Mouse (Mus musculus) forebrain, embryonic 13.5 days (tissue): ENCODE results near the gene Ifi214. TPM values are rescaled to one million over a fixed set of nuclear protein-coding genes. Genes with fewer than 3 reads are reported as not detected.
"Not testable (repeated sequence)": the region's sequence is repeated elsewhere in the genome, so short reads cannot be mapped to it uniquely, and the experiment has no call there.

Source experiments
- ATAC-seq: fragments of 200-750 bp; cut with Nextera tagmentation; 2 replicates; pipeline ENCODE4 v1.8.0; 2017
- H3K27ac ChIP-seq: fragments of 300-500 bp; sonication (generic); 2 replicates; pipeline ENCODE4 v1.5.1; 2015; ENCODE audit warnings: inconsistent platforms, mild to moderate bottlenecking, moderate library complexity
- H3K27me3 ChIP-seq: fragments of 300-500 bp; sonication (generic); 2 replicates; pipeline ENCODE4 v1.6.1; 2015; ENCODE audit warnings: mild to moderate bottlenecking, inconsistent platforms
- H3K36me3 ChIP-seq: fragments of 300-500 bp; sonication (generic); 2 replicates; pipeline ENCODE4 v1.6.1; 2015; ENCODE audit warnings: mild to moderate bottlenecking, inconsistent platforms; ENCODE audit not compliant: poor library complexity, severe bottlenecking
- H3K4me1 ChIP-seq: fragments of 300-500 bp; sonication (generic); 2 replicates; pipeline ENCODE4 v1.6.1; 2015; ENCODE audit warnings: inconsistent platforms
- H3K4me2 ChIP-seq: fragments of 300-500 bp; sonication (generic); 2 replicates; pipeline ENCODE4 v1.6.1; 2015; ENCODE audit warnings: inconsistent platforms, mild to moderate bottlenecking, moderate library complexity
- H3K4me3 ChIP-seq: fragments of 300-500 bp; sonication (generic); 2 replicates; pipeline ENCODE4 v1.5.1; 2015; ENCODE audit warnings: mild to moderate bottlenecking, inconsistent platforms
- H3K9ac ChIP-seq: fragments of 300-500 bp; sonication (generic); 2 replicates; pipeline ENCODE4 v1.6.1; 2015; ENCODE audit warnings: mild to moderate bottlenecking, inconsistent platforms
- H3K9me3 ChIP-seq: fragments of 300-500 bp; sonication (generic); replicated peaks from 2 replicates; pipeline ENCODE4 v1.6.1; 2016; ENCODE audit warnings: inconsistent platforms
- WGBS: fragments of 180-500 bp; shearing (Covaris S2); methylation state at CpG from one replicate; pipeline ENCODE4 v1.1.7; 2015; 5-methylcytosine and 5-hydroxymethylcytosine counted together
- polyA plus RNA-seq: library from polyadenylated mRNA; unstranded; fragments of >200 nt; fragmentation: Nextera tagmentation; extraction: Ambion mirVana; gene quantifications from 2 replicates; pipeline ENCODE4 v1.2.1, GENCODE M21; 2015

Gene Ifi214
- not detected in 2 replicates for polyA plus RNA-seq

DNA sequence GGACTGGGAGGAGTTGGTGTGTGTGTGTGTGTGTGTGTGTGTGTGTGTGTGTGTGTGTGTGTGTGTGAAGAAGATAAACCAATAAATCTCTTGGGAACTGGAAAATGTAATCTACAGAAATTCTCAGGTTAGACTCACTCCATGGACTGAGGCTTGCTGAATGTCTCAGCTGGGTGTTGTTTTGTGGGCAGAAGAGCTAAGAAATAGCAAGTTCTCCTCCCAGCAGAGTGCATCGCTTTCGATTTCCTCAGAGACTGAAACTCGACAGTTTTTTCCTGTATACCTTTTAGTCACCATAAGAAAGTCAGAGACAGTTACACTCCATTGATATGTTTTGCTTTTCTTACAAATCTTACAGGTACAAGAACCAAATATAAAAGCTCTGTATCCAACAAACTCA is at the start of gene Ifi214:
Gene Ifi214 (minus strand): TSS at position 167 of the 400 bp plus-strand sequence.
- WGBS, result 88% methylated on average over 3 of the region's 3 CpGs
- not testable (repeated sequence) for ATAC-seq

DNA sequence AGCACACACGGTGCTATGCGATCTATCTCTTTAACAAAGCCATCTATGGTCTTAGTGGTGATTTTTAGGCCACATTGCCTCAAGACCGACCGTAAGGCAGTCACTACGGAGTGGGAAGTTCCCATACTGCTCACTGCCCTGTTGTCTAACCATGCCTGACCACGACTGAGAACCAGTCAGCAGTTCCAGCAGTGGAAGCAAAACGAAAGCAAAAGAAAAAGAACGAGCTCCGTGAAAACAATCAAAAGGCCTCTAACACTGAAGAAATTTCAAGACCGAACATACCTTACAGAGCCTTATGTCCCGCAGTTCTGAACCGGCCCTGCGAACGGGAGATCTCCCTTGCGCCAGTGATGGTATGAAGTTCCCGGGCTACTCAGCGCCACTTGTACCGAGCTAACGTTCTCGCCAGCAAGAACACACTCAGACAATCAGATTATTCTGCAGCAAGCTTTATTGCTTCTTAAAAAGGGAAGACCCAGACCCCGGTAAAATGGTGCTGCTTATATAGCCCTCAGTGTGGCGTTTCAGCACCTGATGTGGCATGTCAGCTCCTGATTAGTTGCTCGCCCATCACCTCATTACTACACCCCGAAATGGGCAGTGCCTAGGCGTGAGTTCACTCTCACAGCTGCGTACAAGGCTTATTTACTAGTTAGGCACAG is 44.3 kb upstream of the Ifi214 start:
- no peak for ATAC-seq
- Histone ChIP-seq H3K4me2 (no peak overlapping the region), H3K4me3 (no peak overlapping the region), H3K36me3 (no peaks in the 10 kb centered on the region), H3K9me3 (peaks cover 29% of the 10 kb centered on the region), H3K4me1 (no peaks in the 10 kb centered on the region), H3K27ac (no peak overlapping the region), H3K27me3 (no peaks in the 10 kb centered on the region), H3K9ac (no peak overlapping the region)
- 93% methylated on average over 26 of the region's 26 CpGs for WGBS

More for the DNA sequence above, at the start of gene Ifi214:
- not testable (repeated sequence) for H3K27ac ChIP-seq, H3K9ac ChIP-seq, H3K9me3 ChIP-seq, H3K27me3 ChIP-seq, H3K4me1 ChIP-seq, H3K4me2 ChIP-seq, H3K36me3 ChIP-seq, H3K4me3 ChIP-seq

DNA sequence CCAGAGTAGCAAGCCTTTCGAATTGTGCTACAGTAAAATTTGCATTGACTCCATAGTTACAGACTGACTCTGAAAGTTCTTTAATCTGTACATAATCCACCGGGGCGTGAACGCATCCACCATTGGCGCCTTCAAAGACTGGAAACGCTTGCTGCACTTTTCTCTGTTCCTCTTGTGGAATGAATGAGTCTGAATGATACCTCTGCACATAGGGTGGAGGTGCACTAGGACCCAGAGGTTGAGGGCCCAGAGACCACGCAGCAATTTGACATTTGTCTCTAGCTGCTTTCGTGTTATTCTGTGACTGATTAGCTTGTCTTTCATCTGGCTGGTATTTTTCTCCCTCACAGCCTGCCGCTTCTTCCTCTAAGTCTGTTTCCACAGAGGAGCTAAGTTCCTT is 43.3 kb upstream of the Ifi214 start:
- Histone ChIP-seq H3K27ac (no peak overlapping the region), H3K4me1 (no peaks in the 10 kb centered on the region), H3K27me3 (no peaks in the 10 kb centered on the region), H3K36me3 (no peaks in the 10 kb centered on the region), H3K9ac (no peak overlapping the region), H3K9me3 (peaks cover 29% of the 10 kb centered on the region), H3K4me2 (no peak overlapping the region), H3K4me3 (no peak overlapping the region)
- ATAC-seq, result no peak
- WGBS, result 95% methylated on average over 9 of the region's 9 CpGs

DNA sequence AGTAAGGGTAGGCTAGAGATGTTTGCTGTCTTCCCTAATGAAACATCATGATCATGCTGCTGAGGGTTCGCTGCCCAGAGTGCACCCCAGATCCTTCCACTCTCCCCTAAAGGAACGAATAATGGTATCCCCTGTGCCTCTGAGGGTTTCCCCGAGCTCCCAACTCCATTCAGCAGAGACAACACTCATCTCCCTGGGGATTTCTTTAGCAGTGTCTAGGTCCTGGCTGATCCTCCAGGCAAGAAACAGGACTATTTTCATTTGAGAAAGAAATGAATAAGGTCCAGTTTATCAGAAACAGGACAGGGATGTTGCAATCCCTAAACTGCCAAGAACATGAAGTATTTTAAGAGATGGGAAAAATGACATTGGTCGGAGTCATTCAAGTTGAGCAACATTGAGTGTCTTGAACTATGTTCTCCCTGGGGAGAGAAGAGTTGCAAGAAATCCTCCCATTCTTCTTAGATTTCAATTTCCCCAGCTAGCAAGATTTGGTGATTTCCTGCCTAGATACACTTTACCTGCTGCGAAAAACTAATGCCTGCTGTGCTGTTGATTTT is 14.8 kb upstream of the Ifi214 start:
- 81% methylated on average over 5 of the region's 5 CpGs for WGBS
- not testable (repeated sequence) for H3K4me2 ChIP-seq, H3K36me3 ChIP-seq, ATAC-seq, H3K4me3 ChIP-seq, H3K27me3 ChIP-seq, H3K9ac ChIP-seq, H3K4me1 ChIP-seq, H3K9me3 ChIP-seq, H3K27ac ChIP-seq

DNA sequence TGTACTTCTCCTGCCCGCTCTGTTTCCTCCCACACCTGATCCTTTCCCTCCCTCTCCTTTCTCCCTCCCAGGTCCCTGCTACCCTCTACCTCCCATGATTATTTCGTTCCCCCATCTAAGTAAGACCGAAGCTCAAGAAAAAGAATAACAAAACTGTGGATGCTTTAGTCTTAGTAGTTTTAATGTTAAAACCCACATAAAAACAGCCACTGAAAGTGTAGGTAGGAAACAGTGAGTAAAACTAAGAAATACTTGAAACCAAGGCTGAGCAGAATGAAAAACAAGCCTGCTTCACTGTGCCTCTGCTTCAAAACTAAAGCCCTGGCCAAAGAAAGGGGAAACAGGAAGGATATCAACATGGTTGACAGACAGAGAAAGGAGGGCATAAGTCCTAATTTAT is 13.0 kb upstream of the Ifi214 start:
- H3K9me3 ChIP-seq, H3K9ac ChIP-seq, H3K4me2 ChIP-seq, H3K36me3 ChIP-seq, H3K27ac ChIP-seq, H3K4me1 ChIP-seq, ATAC-seq, H3K4me3 ChIP-seq, H3K27me3 ChIP-seq: not testable (repeated sequence)
- 85% methylated on average over 3 of the region's 3 CpGs for WGBS

GRCm38 (mm10) chr1:173521452-173521851 is 14.3 kb downstream of the Ifi214 start:
- Histone ChIP-seq H3K9me3 (no peaks in the 10 kb centered on the region), H3K4me2 (no peak overlapping the region), H3K4me1 (no peaks in the 10 kb centered on the region), H3K27ac (no peak overlapping the region), H3K4me3 (no peak overlapping the region), H3K36me3 (no peaks in the 10 kb centered on the region), H3K9ac (no peak overlapping the region), H3K27me3 (no peaks in the 10 kb centered on the region)
- ATAC-seq, result no peak

DNA sequence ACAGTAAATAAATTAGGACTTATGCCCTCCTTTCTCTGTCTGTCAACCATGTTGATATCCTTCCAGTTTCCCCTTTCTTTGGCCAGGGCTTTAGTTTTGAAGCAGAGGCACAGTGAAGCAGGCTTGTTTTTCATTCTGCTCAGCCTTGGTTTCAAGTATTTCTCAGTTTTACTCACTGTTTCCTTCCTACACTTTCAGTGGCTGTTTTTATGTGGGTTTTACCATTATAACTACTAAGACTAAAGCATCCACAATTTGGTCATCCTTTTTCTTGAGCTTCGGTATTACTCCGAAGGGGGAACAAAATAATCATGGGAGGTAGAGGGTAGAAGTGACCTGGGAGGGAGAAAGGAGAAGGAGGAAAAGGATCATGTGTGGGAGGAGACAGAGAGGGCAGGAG is 25.2 kb downstream of the Ifi214 start:
- H3K9ac ChIP-seq, H3K4me2 ChIP-seq, H3K36me3 ChIP-seq, H3K27ac ChIP-seq, H3K9me3 ChIP-seq, H3K4me3 ChIP-seq, H3K4me1 ChIP-seq, H3K27me3 ChIP-seq, ATAC-seq: not testable (repeated sequence)
- 99% methylated on average over 2 of the region's 2 CpGs for WGBS

DNA sequence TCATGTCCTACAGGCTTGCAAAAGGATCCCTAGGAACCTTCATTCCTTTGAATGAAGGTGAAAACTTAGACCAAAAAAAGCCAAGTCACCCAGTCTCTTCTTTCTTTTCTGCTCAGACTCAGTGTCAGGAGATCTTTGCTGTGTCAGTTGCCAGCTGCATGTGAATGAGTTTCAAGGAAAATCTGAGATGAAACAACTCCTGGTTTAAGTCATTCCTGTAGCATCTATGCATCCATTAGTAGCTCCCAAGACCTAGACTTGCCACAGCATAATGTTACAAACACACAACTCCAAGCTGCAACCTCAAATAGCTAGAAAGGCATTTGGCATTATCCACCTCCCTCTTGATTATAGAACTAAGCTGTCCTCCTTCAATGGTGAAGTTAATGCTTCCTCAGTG is 44.3 kb downstream of the Ifi214 start:
- H3K4me1 ChIP-seq, H3K4me3 ChIP-seq, H3K9ac ChIP-seq, H3K9me3 ChIP-seq, H3K36me3 ChIP-seq, ATAC-seq, H3K27ac ChIP-seq, H3K4me2 ChIP-seq, H3K27me3 ChIP-seq: not testable (repeated sequence)

DNA sequence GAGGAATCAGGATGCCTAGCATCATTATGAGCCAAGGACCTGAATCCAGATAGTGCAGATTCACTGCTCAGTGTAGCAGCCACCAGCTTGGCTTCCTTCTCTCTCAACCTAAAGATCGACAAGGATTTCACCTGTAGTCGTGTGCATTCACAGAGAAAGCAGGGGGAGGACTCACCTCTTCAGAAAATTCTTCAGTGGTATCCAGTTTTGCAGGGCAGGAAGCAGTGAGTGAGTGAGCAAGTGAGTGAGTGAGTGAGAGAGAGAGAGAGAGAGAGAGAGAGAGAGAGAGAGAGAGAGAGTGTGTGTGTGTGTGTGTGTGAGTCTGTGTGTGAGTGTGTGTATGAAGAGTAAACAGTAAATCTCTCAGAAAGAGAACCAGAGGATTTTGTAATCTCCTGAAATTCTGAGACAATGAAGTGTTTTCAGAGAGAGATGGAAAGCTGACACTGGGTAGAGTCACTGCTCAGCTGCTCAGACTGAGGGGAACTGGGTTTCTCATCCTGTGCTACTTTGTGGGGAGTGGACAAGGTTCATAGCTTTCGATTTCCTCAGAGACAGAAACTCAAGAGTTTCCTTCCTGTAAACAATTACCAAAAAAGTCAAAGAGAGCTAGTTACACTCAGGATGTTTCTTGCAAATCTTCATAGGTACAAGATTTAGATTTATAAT is 44.8 kb downstream of the Ifi214 start, which contains the start of gene Ifi206:
Gene Ifi206 (minus strand): TSS at position 230 of the 669 bp plus-strand sequence.
- H3K9me3 ChIP-seq, H3K36me3 ChIP-seq, H3K9ac ChIP-seq, H3K4me1 ChIP-seq, H3K4me3 ChIP-seq, ATAC-seq, H3K27ac ChIP-seq, H3K27me3 ChIP-seq, H3K4me2 ChIP-seq: not testable (repeated sequence)
- WGBS, result 85% methylated on average over 3 of the region's 3 CpGs

DNA sequence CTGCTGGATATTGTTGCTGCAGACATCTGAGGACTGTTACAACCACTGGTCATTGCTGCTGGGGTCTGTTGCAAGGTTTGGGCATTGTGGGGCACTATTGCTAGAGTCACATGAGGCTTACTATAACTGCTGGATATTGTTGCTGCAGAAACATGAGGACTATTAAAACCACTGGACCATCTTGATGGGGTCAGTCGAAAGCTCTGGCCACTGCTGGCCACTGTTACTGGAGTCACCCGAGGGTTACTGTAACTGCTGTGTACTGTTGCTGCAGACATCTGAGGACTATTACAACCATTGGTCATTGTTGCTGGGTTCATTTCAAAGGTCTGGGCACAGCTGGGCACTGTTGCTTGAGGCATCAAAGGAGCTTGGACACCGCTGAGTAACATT is 54.6 kb downstream of the Ifi214 start:
- not testable (repeated sequence) for H3K36me3 ChIP-seq, H3K9me3 ChIP-seq, H3K9ac ChIP-seq, H3K4me1 ChIP-seq, H3K4me3 ChIP-seq, H3K27ac ChIP-seq, H3K4me2 ChIP-seq, ATAC-seq, H3K27me3 ChIP-seq
- WGBS, result 84% methylated on average over 3 of the region's 3 CpGs

DNA sequence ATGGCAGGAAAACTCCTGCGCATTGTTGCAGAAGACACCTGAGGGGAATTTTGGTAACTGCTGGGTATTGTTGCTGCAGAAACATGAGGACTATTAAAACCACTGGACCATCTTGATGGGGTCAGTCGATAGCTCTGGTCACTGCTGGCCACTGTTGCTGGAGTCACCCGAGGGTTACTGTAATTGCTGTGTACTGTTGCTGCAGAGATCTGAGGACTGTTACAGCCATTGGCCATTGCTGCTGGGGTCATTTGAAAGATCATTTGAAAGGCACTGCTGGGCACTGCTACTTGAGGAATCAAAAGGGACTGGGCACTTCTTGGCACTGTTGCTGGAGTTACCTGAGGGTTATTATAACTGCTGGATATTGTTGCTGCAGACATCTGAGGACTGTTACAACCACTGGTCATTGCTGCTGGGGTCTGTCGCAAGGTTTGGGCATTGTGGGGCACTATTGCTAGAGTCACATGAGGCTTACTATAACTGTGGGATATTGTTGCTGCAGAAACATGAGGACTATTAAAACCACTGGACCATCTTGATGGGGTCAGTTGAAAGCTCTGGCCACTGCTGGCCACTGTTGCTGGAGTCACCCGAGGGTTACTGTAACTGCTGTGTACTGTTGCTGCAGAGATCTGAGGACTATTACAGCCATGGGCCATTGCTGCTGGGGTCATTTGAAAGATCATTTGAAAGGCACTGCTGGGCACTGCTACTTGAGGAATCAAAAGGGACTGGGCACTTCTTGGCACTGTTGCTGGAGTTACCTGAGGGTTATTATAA is 55.2 kb downstream of the Ifi214 start:
- not testable (repeated sequence) for H3K36me3 ChIP-seq, H3K4me1 ChIP-seq, H3K27me3 ChIP-seq, H3K9me3 ChIP-seq, ATAC-seq, H3K4me2 ChIP-seq, H3K4me3 ChIP-seq, H3K27ac ChIP-seq, H3K9ac ChIP-seq
- 94% methylated on average over 5 of the region's 5 CpGs for WGBS
